Mouse (Mus musculus) B cell, adult 2 months (primary cell): Measurements from ENCODE around the gene Ppp1r12b.

Experiments
- DNase-seq, 2 experiments: peaks; one replicate each; pipeline ENCODE4 v3.0.0; 2022

Gene Ppp1r12b

DNA sequence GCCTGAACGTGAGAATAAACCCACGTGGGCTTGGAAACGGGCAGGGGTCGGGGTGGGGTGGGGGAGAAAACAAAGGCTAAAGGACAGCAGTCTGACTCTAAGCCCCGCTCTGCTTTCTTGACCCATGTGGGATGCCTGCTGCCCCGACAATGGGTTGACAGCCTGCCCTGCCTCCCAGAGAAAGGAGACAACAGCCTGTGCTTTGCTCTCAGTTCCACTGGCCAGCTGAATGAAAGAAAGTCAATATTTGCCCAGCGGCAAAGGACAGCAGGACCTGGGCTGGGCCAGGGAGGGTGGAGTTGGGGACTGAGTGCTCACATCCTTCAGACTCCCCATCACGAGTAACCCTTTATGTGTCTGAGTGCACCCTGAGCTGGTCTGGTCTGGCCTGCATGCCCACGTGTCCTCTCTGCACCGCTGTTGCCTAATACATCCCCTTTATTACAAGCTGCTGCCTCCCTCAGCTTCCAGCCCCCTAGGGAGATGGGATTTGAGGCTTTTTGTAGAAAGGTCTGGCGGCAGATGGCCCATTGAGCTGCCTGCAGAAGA, 242.2 kb downstream of the Ppp1r12b start:
- DNase-seq = no peak

DNA sequence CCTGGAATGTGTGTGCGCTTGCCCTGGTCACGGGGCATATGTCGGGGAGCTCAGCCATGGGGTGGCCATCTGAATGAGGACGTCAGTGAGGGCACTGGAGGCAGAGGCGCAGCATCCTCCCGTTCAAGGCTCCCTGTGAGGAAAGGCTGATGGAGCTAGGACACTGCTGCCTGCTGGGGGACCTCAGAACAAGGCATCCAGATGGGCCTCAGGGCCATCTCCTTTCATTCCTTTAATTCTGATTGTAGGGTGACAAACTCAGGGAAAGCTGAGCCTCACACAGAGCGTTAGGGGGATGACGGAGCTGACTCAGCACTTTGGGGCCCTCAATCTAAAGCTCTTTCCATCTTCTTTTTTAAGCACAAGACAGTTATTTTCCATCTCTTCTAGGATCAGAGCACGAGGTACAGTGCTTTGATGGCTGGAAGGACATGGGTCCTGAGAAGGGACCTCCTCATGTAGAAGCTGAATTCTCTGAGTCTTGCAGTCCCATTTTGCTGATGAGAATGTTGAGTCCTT, 242.9 kb downstream of the Ppp1r12b start:
- DNase-seq = no peak

DNA sequence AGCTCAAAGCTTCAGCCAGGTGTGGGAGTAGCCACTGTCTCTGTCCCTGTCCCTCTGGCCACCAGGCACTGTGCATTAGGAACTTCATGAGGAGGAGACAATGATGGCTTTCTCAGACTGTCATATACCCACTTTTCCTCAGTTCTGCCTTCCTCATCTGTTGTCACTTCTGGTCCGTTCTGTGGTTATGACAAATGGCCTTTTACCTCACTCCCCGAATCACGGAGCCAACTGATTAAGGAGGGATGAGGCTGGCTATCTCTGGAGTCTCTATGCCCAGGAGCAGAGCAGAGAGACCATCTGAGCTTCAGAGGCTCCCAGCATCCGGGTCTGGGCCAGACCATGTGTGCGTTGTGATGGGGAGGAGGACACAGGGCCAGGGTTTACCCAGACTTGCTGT, 244.1 kb downstream of the Ppp1r12b start:
- DNase-seq = no peak

DNA sequence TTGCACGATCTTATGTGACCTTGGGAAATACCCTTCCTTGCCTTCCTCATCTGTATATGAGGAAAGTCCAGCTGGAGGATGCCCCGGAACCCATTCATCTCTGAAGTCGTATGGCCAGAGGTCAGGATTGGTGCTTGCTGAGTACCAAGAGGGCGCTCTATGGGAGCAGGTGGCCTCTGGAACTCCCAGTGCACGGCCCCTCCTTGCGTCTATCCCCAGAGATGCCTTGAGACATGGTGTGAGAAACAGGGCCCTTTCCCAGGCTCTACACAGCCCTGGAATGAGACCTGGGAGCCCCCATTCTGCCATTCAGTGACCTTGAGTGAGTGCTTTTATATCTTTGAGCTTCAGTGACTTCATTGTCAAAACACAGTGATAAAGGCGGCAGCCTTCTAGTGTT, 244.7 kb downstream of the Ppp1r12b start:
- no peak for DNase-seq

DNA sequence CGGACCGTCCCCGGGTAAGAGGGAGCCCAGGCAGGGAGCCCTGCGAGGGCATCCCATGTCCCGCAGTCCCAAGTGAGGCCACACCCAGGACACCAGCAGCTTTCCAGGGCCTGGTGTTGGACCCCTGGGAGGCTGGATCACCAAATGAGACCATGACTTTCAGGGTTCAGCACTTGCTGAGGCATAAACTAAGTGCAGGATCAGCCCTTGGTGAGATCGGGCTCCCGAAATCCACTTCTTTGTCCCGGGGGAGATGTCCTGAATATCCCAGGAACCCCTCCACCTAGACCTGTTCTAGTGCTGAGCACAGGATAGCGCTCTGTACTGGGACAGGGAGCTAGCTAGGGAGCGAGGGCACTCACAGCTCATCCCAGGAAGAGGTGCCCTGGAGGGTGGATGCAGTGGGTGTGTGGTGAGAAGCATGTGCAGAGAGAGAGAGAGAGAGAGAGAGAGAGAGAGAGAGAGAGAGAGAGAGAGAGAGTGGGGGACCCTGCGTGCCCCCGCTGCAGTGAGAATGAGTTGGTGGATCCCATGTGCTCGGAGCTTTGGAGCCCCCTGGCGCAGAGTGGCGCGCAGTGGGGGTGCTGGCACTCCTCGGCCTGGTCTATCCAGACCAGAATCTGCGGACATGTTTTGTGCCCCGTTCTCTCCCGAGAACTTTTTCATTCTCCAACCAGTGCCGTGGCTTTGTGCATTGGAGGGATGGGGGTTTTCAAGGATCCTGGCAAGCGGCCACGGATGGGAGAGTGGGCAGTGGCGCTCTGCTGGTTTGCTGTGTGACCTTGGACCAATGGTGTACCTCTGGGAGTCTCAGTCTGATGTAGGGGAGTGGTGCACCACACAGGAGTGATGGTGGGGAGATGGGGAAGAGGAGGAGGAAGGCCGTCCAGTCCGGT, 246.1 kb downstream of the Ppp1r12b start:
- no peak for DNase-seq

DNA sequence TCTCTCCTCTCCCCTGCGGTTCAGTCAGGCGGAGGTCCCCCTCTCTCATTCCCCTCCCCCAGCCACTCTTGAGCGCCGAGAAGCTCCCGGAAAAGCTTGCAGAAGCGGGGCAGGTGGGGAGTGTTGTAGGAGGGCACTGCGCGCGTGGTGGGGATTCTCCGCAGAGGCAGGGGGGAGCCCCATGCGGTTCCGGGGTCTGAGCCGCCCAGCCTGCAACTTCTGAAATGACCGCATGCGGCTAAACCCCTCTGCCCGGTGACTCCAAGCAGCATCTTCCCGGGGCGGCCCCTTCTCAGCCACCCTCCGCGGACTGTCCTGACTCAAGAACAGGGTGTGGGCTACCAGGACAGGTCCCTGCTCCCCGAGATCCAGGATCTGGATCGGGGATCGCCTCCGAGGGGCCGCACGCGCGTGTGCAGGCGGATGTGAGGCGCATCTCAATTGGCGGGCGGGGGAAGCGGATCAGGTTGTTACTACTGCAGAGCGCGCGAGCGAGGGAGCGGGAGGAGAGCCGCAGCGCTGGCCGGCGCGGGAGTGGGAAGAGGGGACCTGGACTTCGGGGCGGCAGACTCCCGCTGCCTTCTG, 246.8 kb downstream of the Ppp1r12b start:
- DNase-seq = peak; percentile 51 to 55

DNA sequence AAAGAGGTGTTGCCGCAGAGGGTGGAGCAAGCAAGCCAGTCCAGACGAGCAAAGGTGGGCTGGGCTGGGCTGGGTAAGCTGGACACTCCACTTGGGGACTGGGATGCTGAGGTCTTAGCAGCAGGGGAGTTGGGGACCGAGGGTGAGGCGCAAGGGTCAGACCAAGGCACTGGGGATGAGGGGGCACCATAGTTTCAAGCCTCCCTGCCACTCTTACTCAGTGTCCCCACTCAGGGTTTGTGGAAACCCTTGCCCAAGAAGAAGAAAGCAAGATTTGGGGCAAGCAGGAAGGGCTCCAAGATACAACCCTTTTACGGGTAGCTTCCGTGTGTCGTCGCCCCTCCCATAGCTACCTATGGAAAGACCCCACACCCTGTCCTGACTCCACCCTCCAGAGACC, 247.5 kb downstream of the Ppp1r12b start:
- no peak for DNase-seq

- no peak for DNase-seq
These were observed 248.2 kb downstream of the Ppp1r12b start for GRCm38 (mm10) chr1:134707516-134707915.

- no peak for DNase-seq
These were observed 249.2 kb downstream of the Ppp1r12b start for GRCm38 (mm10) chr1:134706549-134706948.
